Mouse (Mus musculus) CH12.LX (cell line): ENCODE results near the gene Carnmt1. TPM values are rescaled to one million over a fixed set of nuclear protein-coding genes. Genes with fewer than 3 reads are reported as not detected.

ENCODE experiments used
- DNase-seq: peaks from one replicate; pipeline ENCODE4 v3.0.0-alpha.2; 2013; ENCODE audit errors: extremely low read depth
- H3K27ac ChIP-seq: 2 replicates; pipeline ENCODE4 v1.5.1; 2012; ENCODE audit warnings: low read depth, mild to moderate bottlenecking, control low read depth, moderate library complexity; ENCODE audit not compliant: insufficient read depth
- H3K27me3 ChIP-seq: replicated peaks from 2 replicates; pipeline ENCODE3; 2012; ENCODE audit warnings: inconsistent platforms
- H3K36me3 ChIP-seq, 2 experiments: replicated peaks in 1 of 2; 2 replicates each; pipeline versions ENCODE3 to v1.6.1; 2012; ENCODE audit warnings: inconsistent platforms in 1 of 2, low read length in 1 of 2, mild to moderate bottlenecking in 1 of 2, mixed read lengths in 1 of 2, moderate library complexity in 1 of 2; ENCODE audit not compliant: control insufficient read depth in 1 of 2, insufficient read depth in 1 of 2
- H3K4me1 ChIP-seq, 2 experiments: 2 replicates each; pipeline ENCODE4 v1.6.1; 2012; ENCODE audit warnings: inconsistent platforms in 1 of 2, moderate library complexity in 1 of 2; ENCODE audit not compliant: insufficient read depth in 2 of 2, control insufficient read depth in 1 of 2
- H3K4me2 ChIP-seq: 2 replicates; pipeline ENCODE4 v1.6.1; 2012; ENCODE audit warnings: low read depth, mild to moderate bottlenecking, control low read depth; ENCODE audit not compliant: poor library complexity, insufficient read depth, severe bottlenecking
- H3K4me3 ChIP-seq, 3 experiments: fragments of 150-350 bp in 1 of 3; sonication (generic) in 1 of 3; replicated peaks in 1 of 3; 2 replicates each; pipeline versions ENCODE3 to v1.5.1; 2011 to 2012; ENCODE audit warnings: low read depth in 2 of 3, low read length in 2 of 3, mild to moderate bottlenecking in 2 of 3, moderate library complexity in 2 of 3, control low read depth in 1 of 3, improper control_type of control experiment in 1 of 3, inconsistent platforms in 1 of 3, mixed read lengths in 1 of 3; ENCODE audit not compliant: poor library complexity in 1 of 3
- H3K79me2 ChIP-seq: replicated peaks from 2 replicates; pipeline ENCODE4 v1.6.1; 2012; ENCODE audit warnings: mild to moderate bottlenecking, moderate library complexity; ENCODE audit not compliant: control insufficient read depth, poor library complexity, insufficient read depth, severe bottlenecking; ENCODE audit errors: extremely low read depth
- H3K9ac ChIP-seq: 2 replicates; pipeline ENCODE4 v1.6.1; 2012; ENCODE audit warnings: low read depth, mild to moderate bottlenecking, control low read depth, moderate library complexity; ENCODE audit not compliant: insufficient read depth
- H3K9me3 ChIP-seq: replicated peaks from 2 replicates; pipeline ENCODE3; 2012; ENCODE audit warnings: low read length, inconsistent platforms, mixed read lengths
- BHLHE40 ChIP-seq: IDR thresholded peaks from 2 replicates; pipeline ENCODE4 v1.6.1; 2011; ENCODE audit warnings: mild to moderate bottlenecking, low read depth, low read length, improper control_type of control experiment
- CHD1 ChIP-seq: IDR thresholded peaks from 2 replicates; pipeline ENCODE4 v1.6.1; 2012; ENCODE audit warnings: low read depth, low read length, improper control_type of control experiment, inconsistent platforms
- CHD2 ChIP-seq: IDR thresholded peaks from 2 replicates; pipeline ENCODE4 v1.6.1; 2011; ENCODE audit warnings: low read length, improper control_type of control experiment
- E2F4 ChIP-seq: IDR thresholded peaks from 2 replicates; pipeline ENCODE4 v1.6.1; 2011; ENCODE audit warnings: low read depth, low read length, improper control_type of control experiment; ENCODE audit not compliant: insufficient replicate concordance
- IRF4 ChIP-seq: IDR thresholded peaks from 2 replicates; pipeline ENCODE4 v1.6.1; 2014; ENCODE audit warnings: low read depth, mild to moderate bottlenecking, inconsistent platforms, low read length, improper control_type of control experiment
- JUN ChIP-seq: IDR thresholded peaks from 2 replicates; pipeline ENCODE4 v1.6.1; 2011; ENCODE audit warnings: low read depth, mild to moderate bottlenecking, low read length, improper control_type of control experiment, moderate library complexity; ENCODE audit not compliant: insufficient read depth
- JUND ChIP-seq: conservative IDR thresholded peaks from 2 replicates; pipeline ENCODE4 v1.6.1; 2011; ENCODE audit warnings: low read depth, low read length, improper control_type of control experiment
- MAFK ChIP-seq: IDR thresholded peaks from 2 replicates; pipeline ENCODE4 v1.6.1; 2011; ENCODE audit warnings: low read length, improper control_type of control experiment; ENCODE audit not compliant: insufficient replicate concordance
- MAZ ChIP-seq: IDR thresholded peaks from 2 replicates; pipeline ENCODE4 v1.6.1; 2012; ENCODE audit warnings: low read depth, mild to moderate bottlenecking, inconsistent platforms, low read length, improper control_type of control experiment, moderate library complexity
- MEF2A ChIP-seq: IDR thresholded peaks from 2 replicates; pipeline ENCODE4 v1.6.1; 2014; ENCODE audit warnings: low read depth, mild to moderate bottlenecking, inconsistent platforms, low read length, improper control_type of control experiment, borderline replicate concordance
- MXI1 ChIP-seq: IDR thresholded peaks from 2 replicates; pipeline ENCODE4 v1.6.1; 2011; ENCODE audit warnings: mild to moderate bottlenecking, low read depth, low read length, improper control_type of control experiment
- NELFE ChIP-seq: IDR thresholded peaks from 2 replicates; pipeline ENCODE4 v1.6.1; 2011; ENCODE audit warnings: low read depth, low read length, improper control_type of control experiment
- PAX5 ChIP-seq: IDR thresholded peaks from 2 replicates; pipeline ENCODE4 v1.6.1; 2012; ENCODE audit warnings: low read length, inconsistent platforms, mixed read lengths
- POLR2A ChIP-seq: IDR thresholded peaks from 2 replicates; pipeline ENCODE4 v1.6.1; 2011; ENCODE audit warnings: low read depth, mild to moderate bottlenecking, improper control_type of control experiment, low read length
- POLR2AphosphoS2 ChIP-seq: IDR thresholded peaks from 2 replicates; pipeline ENCODE4 v1.6.1; 2011; ENCODE audit warnings: low read depth, low read length, improper control_type of control experiment
- RAD21 ChIP-seq: IDR thresholded peaks from 2 replicates; pipeline ENCODE4 v1.6.1; 2011; ENCODE audit warnings: low read depth, mild to moderate bottlenecking, low read length, improper control_type of control experiment, moderate library complexity
- RCOR1 ChIP-seq: conservative IDR thresholded peaks from 2 replicates; pipeline ENCODE4 v1.6.1; 2012; ENCODE audit warnings: low read depth, mild to moderate bottlenecking, inconsistent platforms, low read length, improper control_type of control experiment
- SIN3A ChIP-seq: IDR thresholded peaks from 2 replicates; pipeline ENCODE4 v1.6.1; 2012; ENCODE audit warnings: low read length, improper control_type of control experiment, inconsistent platforms
- TBP ChIP-seq: conservative IDR thresholded peaks from 2 replicates; pipeline ENCODE4 v1.6.1; 2011; ENCODE audit warnings: low read depth, low read length, improper control_type of control experiment
- TCF12 ChIP-seq: IDR thresholded peaks from 2 replicates; pipeline ENCODE4 v1.6.1; 2014; ENCODE audit warnings: low read depth, mild to moderate bottlenecking, inconsistent platforms, low read length, improper control_type of control experiment
- USF2 ChIP-seq: conservative IDR thresholded peaks from 2 replicates; pipeline ENCODE4 v1.6.1; 2011; ENCODE audit warnings: low read depth, low read length, improper control_type of control experiment
- ZC3H11A ChIP-seq: IDR thresholded peaks from 2 replicates; pipeline ENCODE4 v1.6.1; 2012; ENCODE audit warnings: low read depth, mild to moderate bottlenecking, inconsistent platforms, low read length, improper control_type of control experiment
- ZKSCAN1 ChIP-seq: IDR thresholded peaks from 2 replicates; pipeline ENCODE4 v1.6.1; 2012; ENCODE audit warnings: low read depth, inconsistent platforms, low read length, improper control_type of control experiment, borderline replicate concordance
- ZNF384 ChIP-seq: IDR thresholded peaks from 2 replicates; pipeline ENCODE4 v1.6.1; 2012; ENCODE audit warnings: low read depth, low read length, improper control_type of control experiment, inconsistent platforms
- dilution Hi-C: fragments of 300-500 bp; cut with MboI; formaldehyde crosslinking; loops from 2 replicates; pipeline ENCODE4 v1.14.3; 2020; ENCODE audit warnings: low sequenced_read_pairs; ENCODE audit not compliant: extremely low pct_unique_long_range_greater_than_20kb, extremely low pct_ligation_motif_present
- in situ Hi-C: fragments of 300-500 bp; cut with MboI; formaldehyde crosslinking; loops from 3 replicates; pipeline ENCODE4 v1.14.3; 2019; ENCODE audit warnings: low sequenced_read_pairs, low pct_ligation_motif_present, low pct_unique_long_range_greater_than_20kb, mixed read lengths
- polyA plus RNA-seq: library from polyadenylated mRNA; unstranded; fragments of >175 nt; gene quantifications from 2 replicates; pipeline ENCODE4 v1.2.1, GENCODE M21; 2012; ENCODE audit warnings: low read depth; ENCODE audit not compliant: insufficient read length
- total RNA-seq, 2 experiments: library from RNA; depleted of rRNA; stranded (reverse); fragments of 300-350 nt in 1 of 2; fragments of >200 nt in 1 of 2; gene quantifications; 2 replicates each; pipeline ENCODE4 v1.2.3; 2012 to 2014

The Carnmt1 gene
- total and polyA plus RNA-seq, 3 experiments = 17.6 to 47.1 (median 41.7) TPM

GRCm38 (mm10) chr19:18730255-18730654, 59.7 kb downstream of the Carnmt1 start:
- H3K4me3 ChIP-seq = no peak overlapping the region
- dilution Hi-C loops = no loop called here
- no peaks in the 10 kb centered on the region for H3K9me3 ChIP-seq
- no peak overlapping the region for H3K9ac ChIP-seq
- no peak overlapping the region for H3K4me2 ChIP-seq
- H3K27ac ChIP-seq = no peak overlapping the region
- no peaks in the 10 kb centered on the region for H3K4me1 ChIP-seq
- no peaks in the 10 kb centered on the region for H3K79me2 ChIP-seq
- DNase-seq = no peak
- H3K36me3 ChIP-seq = no peaks in the 10 kb centered on the region
- in situ Hi-C loops = no loop called here
- no peaks in the 10 kb centered on the region for H3K27me3 ChIP-seq
- TF ChIP-seq IRF4 (no peak), RCOR1 (no peak), MXI1 (no peak), USF2 (no peak), E2F4 (no peak), BHLHE40 (no peak), MEF2A (no peak), POLR2A (no peak), MAZ (no peak), JUND (no peak), RAD21 (no peak), ZC3H11A (no peak), CHD1 (no peak), TBP (no peak), ZKSCAN1 (no peak), PAX5 (no peak)

DNA sequence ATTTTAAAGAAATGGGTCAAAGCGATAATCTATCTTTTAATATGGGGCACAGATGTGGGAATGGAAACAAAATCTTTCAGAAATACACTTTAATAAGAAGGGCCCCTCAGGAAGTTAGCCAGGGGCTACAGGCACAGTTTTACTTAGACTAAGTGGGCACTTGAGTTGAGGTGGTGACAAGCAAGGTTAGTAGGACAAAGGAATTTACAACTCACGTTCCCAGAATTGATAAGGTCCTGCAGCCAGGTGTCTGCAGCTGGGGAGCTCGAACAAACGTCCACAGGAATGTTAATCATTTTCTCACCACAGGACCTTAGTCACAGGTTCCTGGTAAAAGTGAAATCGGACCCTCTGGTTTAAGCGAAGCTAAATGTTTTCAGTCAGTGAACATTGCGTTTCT, 60.5 kb downstream of the Carnmt1 start:
- no peak overlapping the region for H3K4me2 ChIP-seq
- in situ Hi-C loops = no loop called here

More for the DNA sequence above, 60.5 kb downstream of the Carnmt1 start:
- Histone ChIP-seq H3K27me3 (no peaks in the 10 kb centered on the region), H3K4me3 (no peak overlapping the region), H3K9ac (no peak overlapping the region), H3K36me3 (no peaks in the 10 kb centered on the region), H3K4me1 (no peaks in the 10 kb centered on the region), H3K27ac (no peak overlapping the region), H3K79me2 (no peaks in the 10 kb centered on the region), H3K9me3 (no peaks in the 10 kb centered on the region)
- TF ChIP-seq BHLHE40 = no peak
- no peak for TF ChIP-seq RAD21
- TF ChIP-seq TCF12 = no peak
- no peak for TF ChIP-seq ZC3H11A
- no peak for TF ChIP-seq ZNF384
- no peak for TF ChIP-seq POLR2AphosphoS2
- TF ChIP-seq JUND = no peak
- no peak for TF ChIP-seq JUN
- TF ChIP-seq RCOR1 = no peak
- TF ChIP-seq MXI1 = no peak
- no peak for TF ChIP-seq NELFE
- TF ChIP-seq CHD2 = no peak
- TF ChIP-seq SIN3A = no peak
- no peak for TF ChIP-seq MAFK
- TF ChIP-seq TBP = no peak
- dilution Hi-C loops = no loop called here
- DNase-seq = no peak
